Mouse (Mus musculus) left cerebral cortex, postnatal 4 days (tissue): ENCODE measurements at regions not wholly inside any gene's neighbourhood (a gene's known extent, or its start where the extent isn't known, plus 50 kb on each side); places are given as distances from the start of the nearest gene placed in this dataset.
"Not testable (repeated sequence)": the region's sequence is repeated elsewhere in the genome, so short reads cannot be mapped to it uniquely, and the experiment has no call there.

Source experiments
- DNase-seq: peaks from one replicate; pipeline ENCODE4 v3.0.0-alpha.2; 2022
- intact Hi-C: fragments of 180-260 bp; cut with DNase I; formaldehyde crosslinking; loops from one replicate; pipeline ENCODE4 v1.15.1; 2025

GRCm38 (mm10) chr7:111969198-111969887, 54.0 kb upstream of the Usp47 start:
- intact Hi-C loops = loop anchor here (2.0 to 10.0 kb wide), 4 partner anchors 189 to 915 kb away; no protein-coding TSS in a partner anchor

GRCm38 (mm10) chr7:111968261-111968660, 55.0 kb upstream of the Usp47 start:
- intact Hi-C loops = loop anchor here (2.0 to 10.0 kb wide), 4 partner anchors 187 to 913 kb away; no protein-coding TSS in a partner anchor
- DNase-seq = no peak

More at GRCm38 (mm10) chr7:111969198-111969887, 54.0 kb upstream of the Usp47 start:
- DNase-seq = peak; percentile 74

GRCm38 (mm10) chr7:111966716-111967115, 56.6 kb upstream of the Usp47 start:
- DNase-seq = no peak
- intact Hi-C loops = loop anchor here (5.0 to 10.0 kb wide), 3 partner anchors 412 to 912 kb away; no protein-coding TSS in a partner anchor

GRCm38 (mm10) chr7:111963969-111964368, 59.3 kb upstream of the Usp47 start:
- DNase-seq = no peak
- intact Hi-C loops = loop anchor here (10.0 kb wide), 2 partner anchors 409 to 909 kb away; no protein-coding TSS in a partner anchor

- DNase-seq = no peak
- intact Hi-C loops = loop anchor here (10.0 kb wide), 2 partner anchors 405 to 905 kb away; no protein-coding TSS in a partner anchor
Measured at GRCm38 (mm10) chr7:111959977-111960376, 63.3 kb upstream of the Usp47 start.

- intact Hi-C loops = no loop called here
Measured at GRCm38 (mm10) chr7:111956671-111957070, 66.6 kb upstream of the Usp47 start.

GRCm38 (mm10) chr7:111939631-111940030, 83.7 kb upstream of the Usp47 start:
- DNase-seq = no peak
- intact Hi-C loops = no loop called here

More at GRCm38 (mm10) chr7:111956671-111957070, 66.6 kb upstream of the Usp47 start:
- peak; percentile 34 for DNase-seq

GRCm38 (mm10) chr7:111937547-111937946, 85.8 kb upstream of the Usp47 start:
- DNase-seq = no peak
- intact Hi-C loops = no loop called here

GRCm38 (mm10) chr7:111937102-111937501, 86.2 kb upstream of the Usp47 start:
- no peak for DNase-seq

GRCm38 (mm10) chr7:111932725-111933124, 90.6 kb upstream of the Usp47 start:
- intact Hi-C loops = no loop called here

More at GRCm38 (mm10) chr7:111937102-111937501, 86.2 kb upstream of the Usp47 start:
- intact Hi-C loops = no loop called here

GRCm38 (mm10) chr7:111919961-111920360, 103.3 kb upstream of the Usp47 start:
- no peak for DNase-seq
- intact Hi-C loops = no loop called here

More at GRCm38 (mm10) chr7:111932725-111933124, 90.6 kb upstream of the Usp47 start:
- no peak for DNase-seq

- DNase-seq = no peak
- intact Hi-C loops = no loop called here
Measured at GRCm38 (mm10) chr7:111903741-111904231, 119.5 kb upstream of the Usp47 start.

- no peak for DNase-seq
- intact Hi-C loops = no loop called here
Measured at GRCm38 (mm10) chr7:111897016-111897415, 117.2 kb upstream of the Galnt18 start.

GRCm38 (mm10) chr7:111896255-111896654, 116.5 kb upstream of the Galnt18 start:
- peak; percentile 91 for DNase-seq
- intact Hi-C loops = no loop called here

GRCm38 (mm10) chr7:111882991-111883390, 103.2 kb upstream of the Galnt18 start:
- no peak for DNase-seq
- intact Hi-C loops = no loop called here

- intact Hi-C loops = no loop called here
- DNase-seq = no peak
Measured at GRCm38 (mm10) chr7:111880067-111880675, 100.4 kb upstream of the Galnt18 start.

GRCm38 (mm10) chr7:111877591-111877990, 97.8 kb upstream of the Galnt18 start:
- no peak for DNase-seq
- intact Hi-C loops = no loop called here

GRCm38 (mm10) chr7:111875949-111876348, 96.2 kb upstream of the Galnt18 start:
- no peak for DNase-seq
- intact Hi-C loops = no loop called here

- intact Hi-C loops = no loop called here
- no peak for DNase-seq
Measured at GRCm38 (mm10) chr7:111869337-111869736, 89.6 kb upstream of the Galnt18 start.

- DNase-seq = no peak
- intact Hi-C loops = no loop called here
Measured at GRCm38 (mm10) chr7:111863035-111863434, 83.3 kb upstream of the Galnt18 start.

GRCm38 (mm10) chr7:111858291-111858690, 78.5 kb upstream of the Galnt18 start:
- intact Hi-C loops, DNase-seq: not testable (repeated sequence)

GRCm38 (mm10) chr7:111856977-111857376, 77.2 kb upstream of the Galnt18 start:
- peak; percentile 9 for DNase-seq
- intact Hi-C loops = no loop called here
